Mouse (Mus musculus): ENCODE measurements around the gene Rab31. TPM values are rescaled to one million over a fixed set of nuclear protein-coding genes. Genes with fewer than 3 reads are reported as not detected.
A peak's percentile ranks its signal among the peaks of the same experiment; 100 is the strongest.

Gene Rab31
- total RNA-seq, 2 experiments from 2014 or later: 49.8 to 52.1 TPM

GRCm38 (mm10) chr17:65625563-65625962 lies 147.0 kb downstream of the Rab31 start:
- no peak for DNase-seq

GRCm38 (mm10) chr17:65623130-65623529 lies 149.4 kb downstream of the Rab31 start:
- DNase-seq: no peak

GRCm38 (mm10) chr17:65618431-65618830 lies 154.1 kb downstream of the Rab31 start:
- DNase-seq: no peak

GRCm38 (mm10) chr17:65615678-65616077 lies 156.9 kb downstream of the Rab31 start:
- no peak for DNase-seq

- DNase-seq: no peak
Observed at GRCm38 (mm10) chr17:65614431-65614830, 158.1 kb downstream of the Rab31 start.

GRCm38 (mm10) chr17:65613463-65614412 lies 158.8 kb downstream of the Rab31 start, which contains the start of gene Vapa:
Gene Vapa, minus strand, starts transcription at chr17:65613555.
- peak; percentile 98 for DNase-seq

GRCm38 (mm10) chr17:65613142-65613462 lies 159.4 kb downstream of the Rab31 start:
- DNase-seq: no peak

GRCm38 (mm10) chr17:65612391-65613141 lies 160.0 kb downstream of the Rab31 start:
- DNase-seq: peak; percentile 21 to 34

GRCm38 (mm10) chr17:65611721-65612120 lies 160.8 kb downstream of the Rab31 start:
- no peak for DNase-seq

GRCm38 (mm10) chr17:65608743-65609142 lies 163.8 kb downstream of the Rab31 start:
- DNase-seq: no peak

GRCm38 (mm10) chr17:65608312-65608687 lies 164.3 kb downstream of the Rab31 start:
- no peak for DNase-seq

- DNase-seq: no peak
Observed at GRCm38 (mm10) chr17:65607574-65608311, 164.8 kb downstream of the Rab31 start.

GRCm38 (mm10) chr17:65606014-65606413 lies 166.5 kb downstream of the Rab31 start:
- no peak for DNase-seq

GRCm38 (mm10) chr17:65604892-65605291 lies 167.7 kb downstream of the Rab31 start:
- no peak for DNase-seq

- no peak for DNase-seq
Observed at GRCm38 (mm10) chr17:65604315-65604714, 168.2 kb downstream of the Rab31 start.

Other genes with a start within 250 kb of the Rab31 start
- gene Tmem232, start 232.0 kb downstream of the Rab31 start, total RNA-seq (2021): 1 to 10 TPM; 1.1 TPM
- gene Vapa, start 159.2 kb downstream of the Rab31 start, total RNA-seq (2021): 100 to 1,000 TPM; 128 to 144 TPM
- not detected for gene Txndc2, start 130.6 kb downstream of the Rab31 start, total RNA-seq (2021)
- gene Ppp4r1, start 9.8 kb upstream of the Rab31 start, total RNA-seq (2021): 10 to 100 TPM; 35.7 to 36.9 TPM
- 10 to 100 TPM; 55.1 to 59.2 TPM for gene Ralbp1, start 113.0 kb upstream of the Rab31 start, total RNA-seq (2021)
- 10 to 100 TPM; 27.8 to 28.5 TPM for gene Twsg1, start 178.5 kb upstream of the Rab31 start, total RNA-seq (2021)

All from layer of hippocampus, postnatal 36 days (tissue).